Mouse (Mus musculus) left cerebral cortex, postnatal 25 days (tissue): ENCODE measurements around the gene Lyst. TPM values are rescaled to one million over a fixed set of nuclear protein-coding genes. Genes with fewer than 3 reads are reported as not detected.
A peak's percentile ranks its signal among the peaks of the same experiment; 100 is the strongest.
"Not testable (repeated sequence)": the region's sequence is repeated elsewhere in the genome, so short reads cannot be mapped to it uniquely, and the experiment has no call there.

ENCODE experiments used
- DNase-seq, 2 experiments: peaks; one replicate each; pipeline ENCODE4 v3.0.0; 2022; ENCODE audit warnings: low spot score in 2 of 2, mixed read lengths in 1 of 2
- intact Hi-C: fragments of 180-260 bp; cut with DNase I; formaldehyde crosslinking; loops from one replicate; pipeline ENCODE4 v1.15.1; 2025
- total RNA-seq, 2 experiments: library from RNA; stranded (reverse); gene quantifications; 2 replicates each; pipeline ENCODE4 v1.2.3; 2021

Lyst gene
- total RNA-seq, 2 experiments from 2014 or later: 47.8 to 57.3 TPM

GRCm38 (mm10) chr13:13614235-13614634 is 24.0 kb downstream of the Lyst start:
- intact Hi-C loops: no loop called here
- DNase-seq: no peak

- intact Hi-C loops: no loop called here
- no peak for DNase-seq
Measured at GRCm38 (mm10) chr13:13621456-13621855, 31.3 kb downstream of the Lyst start.

- intact Hi-C loops: no loop called here
- DNase-seq: no peak
Measured at GRCm38 (mm10) chr13:13622565-13622964, 32.4 kb downstream of the Lyst start.

GRCm38 (mm10) chr13:13633746-13634145 is 43.5 kb downstream of the Lyst start:
- intact Hi-C loops: no loop called here
- no peak for DNase-seq

- no peak for DNase-seq
- intact Hi-C loops: no loop called here
Measured at GRCm38 (mm10) chr13:13634706-13635105, 44.5 kb downstream of the Lyst start.

GRCm38 (mm10) chr13:13635224-13635623 is 45.0 kb downstream of the Lyst start:
- intact Hi-C loops: no loop called here
- no peak for DNase-seq

GRCm38 (mm10) chr13:13637577-13637976 is 47.4 kb downstream of the Lyst start:
- DNase-seq: no peak
- intact Hi-C loops: loop anchor here (2.0 kb wide), 1 partner anchor 47 kb away; the partner anchor contains the start of gene Lyst

- DNase-seq: peak in 1 of 2 experiments; percentile 43
- intact Hi-C loops: loop anchor here (2.0 kb wide), 1 partner anchor 47 kb away; the partner anchor contains the start of gene Lyst
Measured at GRCm38 (mm10) chr13:13637981-13638380, 47.8 kb downstream of the Lyst start.

- intact Hi-C loops: no loop called here
- no peak for DNase-seq
Measured at GRCm38 (mm10) chr13:13638725-13639124, 48.5 kb downstream of the Lyst start.

- intact Hi-C loops: no loop called here
- DNase-seq: no peak
Measured at GRCm38 (mm10) chr13:13647296-13647695, 57.1 kb downstream of the Lyst start.

- intact Hi-C loops: no loop called here
- no peak for DNase-seq
Measured at GRCm38 (mm10) chr13:13655453-13655852, 65.3 kb downstream of the Lyst start.

GRCm38 (mm10) chr13:13666103-13666502 is 75.9 kb downstream of the Lyst start:
- DNase-seq, intact Hi-C loops: not testable (repeated sequence)

GRCm38 (mm10) chr13:13670669-13671068 is 80.5 kb downstream of the Lyst start:
- DNase-seq: no peak
- intact Hi-C loops: no loop called here

GRCm38 (mm10) chr13:13671585-13672328 is 81.6 kb downstream of the Lyst start:
- no peak for DNase-seq
- intact Hi-C loops: no loop called here

GRCm38 (mm10) chr13:13674669-13675343 is 84.6 kb downstream of the Lyst start:
- intact Hi-C loops: no loop called here
- no peak for DNase-seq

- intact Hi-C loops: no loop called here
- no peak for DNase-seq
Measured at GRCm38 (mm10) chr13:13677871-13678270, 87.7 kb downstream of the Lyst start.

- intact Hi-C loops: no loop called here
- no peak for DNase-seq
Measured at GRCm38 (mm10) chr13:13681642-13682041, 91.4 kb downstream of the Lyst start.

GRCm38 (mm10) chr13:13703476-13703875 is 113.3 kb downstream of the Lyst start:
- intact Hi-C loops: loop anchor here (1.0 to 5.0 kb wide), 2 partner anchors 130 to 156 kb away; no protein-coding TSS in a partner anchor
- peak; percentile 41 to 91 for DNase-seq

- intact Hi-C loops, DNase-seq: not testable (repeated sequence)
Measured at GRCm38 (mm10) chr13:13721435-13721834, 131.2 kb downstream of the Lyst start.

- intact Hi-C loops: no loop called here
- DNase-seq: no peak
Measured at GRCm38 (mm10) chr13:13723293-13723692, 133.1 kb downstream of the Lyst start.

GRCm38 (mm10) chr13:13723786-13724185 is 133.6 kb downstream of the Lyst start:
- intact Hi-C loops: no loop called here
- DNase-seq: no peak
